Comparison of ENCODE assay signal across 9 mouse cellular contexts in the genomic region with DNA sequence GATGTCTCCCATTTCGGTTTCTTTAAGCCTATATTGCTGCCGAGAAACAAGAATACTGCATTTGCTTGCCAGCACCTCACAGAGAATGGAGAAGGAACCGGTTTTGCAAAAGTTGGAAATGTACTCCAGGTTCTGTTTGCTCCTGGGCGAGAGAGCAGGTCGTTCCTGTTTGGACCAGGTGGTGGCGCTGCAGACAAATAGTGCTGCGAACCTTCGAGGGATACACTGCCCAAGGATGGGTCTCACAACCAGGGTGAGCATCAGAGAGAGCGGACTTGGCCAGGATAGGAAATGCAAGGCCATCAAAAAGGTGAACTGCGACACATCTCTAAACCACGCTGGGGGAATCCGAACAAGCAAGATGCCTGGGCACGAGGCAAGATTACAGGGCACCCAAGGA. TPM values are rescaled to one million over a fixed set of nuclear protein-coding genes. Genes with fewer than 3 reads are reported as not detected.
DNase-seq lines count a peak whose midpoint lies in the region; ATAC-seq and TF ChIP-seq lines count a peak whose summit lies in the region.
"Had no signal": no experiment of that assay in that cellular context is flagged by ENCODE, and none has a peak within 500 bp of the region (broad histone marks: within the 10 kb centered on the region; RNA-seq: fewer than 3 reads in every experiment).

No protein-coding gene starts in this region.

- H3K27ac ChIP-seq in embryonic facial prominence, embryonic 14.5 days (replicated peaks; ENCODE audit: low read depth, low read length) = no peak overlapping the region
- no peak overlapping the region for H3K27ac ChIP-seq in heart, postnatal 0 days (ENCODE audit: low read depth)
- H3K27ac ChIP-seq: heart, embryonic 13.5 days had no signal

- no peaks in the 10 kb centered on the region for H3K36me3 ChIP-seq in embryonic facial prominence, embryonic 14.5 days (ENCODE audit: control insufficient read depth, insufficient read depth, low read length)
- no peaks in the 10 kb centered on the region for H3K36me3 ChIP-seq in heart, postnatal 0 days (replicated peaks; ENCODE audit: control insufficient read depth, insufficient read depth, low read length)
- H3K36me3 ChIP-seq: heart, embryonic 13.5 days had no signal

- no peak overlapping the region for H3K4me2 ChIP-seq in embryonic facial prominence, embryonic 14.5 days (ENCODE audit: low read depth, low read length)
- no peak overlapping the region for H3K4me2 ChIP-seq in heart, postnatal 0 days (ENCODE audit: low read depth, low read length)
- H3K4me2 ChIP-seq: heart, embryonic 13.5 days had no signal

- no peak for TF ChIP-seq EP300 in heart, postnatal 0 days (IDR thresholded peaks at IDR 0.05; ENCODE audit: low read depth)

- H3K4me1 ChIP-seq in embryonic facial prominence, embryonic 14.5 days (ENCODE audit: control insufficient read depth, insufficient read depth, low read length) = 0 out of 2 replicates have a peak, but pooled peaks cover 2% of the 10 kb centered on the region
- no peaks in the 10 kb centered on the region for H3K4me1 ChIP-seq in heart, postnatal 0 days (ENCODE audit: control insufficient read depth, insufficient read depth)
- H3K4me1 ChIP-seq: heart, embryonic 13.5 days had no signal

- H3K4me3 ChIP-seq in embryonic facial prominence, embryonic 14.5 days (ENCODE audit: low read depth, low read length) = no peak overlapping the region
- no peak overlapping the region for H3K4me3 ChIP-seq in heart, postnatal 0 days (ENCODE audit: low read depth, low read length)
- H3K4me3 ChIP-seq: heart, embryonic 13.5 days had no signal

- H3K9ac ChIP-seq in embryonic facial prominence, embryonic 14.5 days (ENCODE audit: low read depth, low read length) = no peak overlapping the region
- no peak overlapping the region for H3K9ac ChIP-seq in heart, postnatal 0 days (replicated peaks; ENCODE audit: low read depth, low read length)
- H3K9ac ChIP-seq: heart, embryonic 13.5 days had no signal

- DNase-seq in CD8-positive naive resting alpha-beta T cell, adult 2 months (ENCODE audit: low read depth in 2 of 2, low spot score in 2 of 2) = peak; percentile 53 to 64
- DNase-seq in adrenal gland, postnatal 25 days = peak; percentile 79
- peak; percentile 83 for DNase-seq in embryonic facial prominence, embryonic 14.5 days (ENCODE audit: low spot score)
- peak; percentile 57 for DNase-seq in heart, postnatal 0 days (ENCODE audit: low spot score)
- peak; percentile 46 for DNase-seq in large intestine, adult 2 months (ENCODE audit: low read depth, low spot score)
- peak; percentile 62 to 74 for DNase-seq in lung, adult 18-20 months
- DNase-seq in retina, adult 2 months (ENCODE audit: low read depth, low spot score) = peak; percentile 9
- peak; percentile 76 to 82 for DNase-seq in thymus, postnatal 36 days

- no peaks in the 10 kb centered on the region for H3K9me3 ChIP-seq in embryonic facial prominence, embryonic 14.5 days (ENCODE audit: control insufficient read depth, low read length)
- H3K9me3 ChIP-seq in heart, postnatal 0 days (replicated peaks; ENCODE audit: control insufficient read depth, low read length) = no peaks in the 10 kb centered on the region
- H3K9me3 ChIP-seq: heart, embryonic 13.5 days had no signal

- no peaks in the 10 kb centered on the region for H3K27me3 ChIP-seq in embryonic facial prominence, embryonic 14.5 days (replicated peaks; ENCODE audit: control insufficient read depth, insufficient read depth, low read length)
- H3K27me3 ChIP-seq in heart, postnatal 0 days (ENCODE audit: control insufficient read depth, insufficient read depth, low read length) = no peaks in the 10 kb centered on the region
- H3K27me3 ChIP-seq: heart, embryonic 13.5 days had no signal

- peak; percentile 90 for TF ChIP-seq CTCF in heart, postnatal 0 days (IDR thresholded peaks at IDR 0.05; ENCODE audit: low read depth)

- WGBS in embryonic facial prominence, embryonic 14.5 days = 19% methylated on average over 13 of the region's 13 CpGs
- WGBS in heart, postnatal 0 days = 15% methylated on average over 13 of the region's 13 CpGs
- 10% methylated on average over 13 of the region's 13 CpGs for WGBS in large intestine, adult 2 months

- peak; percentile 81 for ATAC-seq in embryonic facial prominence, embryonic 14.5 days (ENCODE audit: low read depth)
- no peak for ATAC-seq in heart, postnatal 0 days (ENCODE audit: insufficient read depth, low read depth)

RNA-seq across cellular contexts. Expression of a gene that starts 54.0 kb away (rescaled TPM):
- 52.2 and 56.2 TPM in 2 replicates for total RNA-seq in adrenal gland, postnatal 25 days (2021)
- 55.7 and 56.8 TPM in 2 replicates for polyA plus RNA-seq in embryonic facial prominence, embryonic 14.5 days (2014; fragmentation: Nextera tagmentation; extraction: Ambion mirVana)
- total RNA-seq in heart, postnatal 0 days (2014; rRNA removed; ENCODE audit: low replicate concordance) = 61.2 and 69.2 TPM in 2 replicates
- 44.0 and 45.0 TPM in 2 replicates for polyA plus RNA-seq in heart, postnatal 0 days (2015; fragmentation: Nextera tagmentation; extraction: Ambion mirVana)
- polyA plus RNA-seq in large intestine, adult 2 months (2012; rRNA removed) = 53.2 and 60.4 TPM in 2 replicates

Comparison
In these comparisons a context has a peak if more than half of its experiments do, and no peak if none do; other contexts are left out.
1. DNase-seq: peak in every context shown above with its lines; median percentile 83 in embryonic facial prominence, embryonic 14.5 days; 79 in adrenal gland, postnatal 25 days; 79 in thymus, postnatal 36 days; 68 in lung, adult 18-20 months; 58 in CD8-positive naive resting alpha-beta T cell, adult 2 months; 57 in heart, postnatal 0 days; 46 in large intestine, adult 2 months; 9 in retina, adult 2 months.